Mouse (Mus musculus) adrenal gland, adult 2 months (tissue): Measurements from ENCODE around the gene Park7. TPM values are rescaled to one million over a fixed set of nuclear protein-coding genes. Genes with fewer than 3 reads are reported as not detected.

ENCODE experiments used
- DNase-seq: peaks from one replicate; pipeline ENCODE4 v3.0.0; 2021
- polyA plus RNA-seq: library from polyadenylated mRNA; depleted of rRNA; stranded (reverse); fragments of >200 nt; gene quantifications from 2 replicates; pipeline ENCODE4 v1.2.3, GENCODE M21; 2012; rRNA removed
- total RNA-seq, 2 experiments: library from RNA; stranded (reverse); gene quantifications; 2 replicates each; pipeline ENCODE4 v1.2.3; 2021

Gene Park7
- total and polyA plus RNA-seq, 3 experiments = 78.6 to 292 (median 274) TPM

- no peak for DNase-seq
Observed at GRCm38 (mm10) chr4:150849964-150850363, 64.3 kb downstream of the Park7 start.

Other genes starting within 250 kb of the Park7 start
- 10 to 100 TPM; 41.7 to 49.8 TPM for gene Errfi1, start 60.5 kb downstream of the Park7 start, total RNA-seq
- 12.1 and 12.6 TPM in 2 replicates for gene Errfi1, start 60.5 kb downstream of the Park7 start, polyA plus RNA-seq
- gene Tnfrsf9, start 125 bp upstream of the Park7 start, total RNA-seq = under 1 TPM in 1 of 2 experiments, not detected in 1; 0.45 TPM
- gene Tnfrsf9, start 125 bp upstream of the Park7 start, polyA plus RNA-seq = 0.10 TPM in 1 of 2 replicates, not detected in the other
- gene Uts2, start 82.7 kb upstream of the Park7 start, total RNA-seq = not detected
- not detected in 2 replicates for gene Uts2, start 82.7 kb upstream of the Park7 start, polyA plus RNA-seq
- gene Per3, start 130.2 kb upstream of the Park7 start, total RNA-seq = 10 to 100 TPM in 1 of 2 experiments, 1 to 10 TPM in 1; 5.0 to 15.2 TPM
- 13.6 and 22.6 TPM in 2 replicates for gene Per3, start 130.2 kb upstream of the Park7 start, polyA plus RNA-seq
- 10 to 100 TPM; 63.6 to 67.0 TPM for gene Vamp3, start 143.5 kb upstream of the Park7 start, total RNA-seq
- 11.4 and 12.7 TPM in 2 replicates for gene Vamp3, start 143.5 kb upstream of the Park7 start, polyA plus RNA-seq
- not detected for gene Gm13090, start 175.1 kb upstream of the Park7 start, total RNA-seq
- not detected in 2 replicates for gene Gm13090, start 175.1 kb upstream of the Park7 start, polyA plus RNA-seq